Mouse (Mus musculus) limb, embryonic 13.5 days (tissue): ENCODE data around the gene Sugct. TPM values are rescaled to one million over a fixed set of nuclear protein-coding genes. Genes with fewer than 3 reads are reported as not detected.
A peak's percentile ranks its signal among the peaks of the same experiment; 100 is the strongest.

Experiments
- ATAC-seq: fragments of 200-750 bp; cut with Nextera tagmentation; 2 replicates; pipeline ENCODE4 v1.8.0; 2017; ENCODE audit warnings: low read depth, moderate number of reproducible peaks, moderate TSS enrichment; ENCODE audit not compliant: low FRiP score
- H3K27ac ChIP-seq: fragments of 300-500 bp; sonication (generic); 2 replicates; pipeline ENCODE4 v1.5.1; 2015; ENCODE audit warnings: inconsistent platforms, mild to moderate bottlenecking, moderate library complexity
- H3K27me3 ChIP-seq: fragments of 300-500 bp; sonication (generic); 2 replicates; pipeline ENCODE4 v1.6.1; 2015; ENCODE audit warnings: mild to moderate bottlenecking, inconsistent platforms
- H3K36me3 ChIP-seq: fragments of 300-500 bp; sonication (generic); 2 replicates; pipeline ENCODE4 v1.6.1; 2015; ENCODE audit warnings: inconsistent platforms, mild to moderate bottlenecking, moderate library complexity
- H3K4me1 ChIP-seq: fragments of 300-500 bp; sonication (generic); 2 replicates; pipeline ENCODE4 v1.6.1; 2015; ENCODE audit warnings: inconsistent platforms
- H3K4me2 ChIP-seq: fragments of 300-500 bp; sonication (generic); replicated peaks from 2 replicates; pipeline ENCODE4 v1.6.1; 2015; ENCODE audit warnings: inconsistent platforms, mild to moderate bottlenecking, moderate library complexity
- H3K4me3 ChIP-seq: fragments of 300-500 bp; sonication (generic); 2 replicates; pipeline ENCODE4 v1.5.1; 2015; ENCODE audit warnings: moderate library complexity, mild to moderate bottlenecking, inconsistent platforms
- H3K9ac ChIP-seq: fragments of 300-500 bp; sonication (generic); 2 replicates; pipeline ENCODE4 v1.6.1; 2015; ENCODE audit warnings: mild to moderate bottlenecking, inconsistent platforms
- H3K9me3 ChIP-seq: fragments of 300-500 bp; sonication (generic); 2 replicates; pipeline ENCODE4 v1.6.1; 2016; ENCODE audit warnings: inconsistent platforms
- WGBS: fragments of 180-500 bp; shearing (Covaris S2); methylation state at CpG from one replicate; pipeline ENCODE4 v1.1.7; 2015; 5-methylcytosine and 5-hydroxymethylcytosine counted together
- polyA plus RNA-seq: library from polyadenylated mRNA; unstranded; fragments of >200 nt; fragmentation: Nextera tagmentation; extraction: Ambion mirVana; gene quantifications from 2 replicates; pipeline ENCODE4 v1.2.1, GENCODE M21; 2015

Gene Sugct
- polyA plus RNA-seq, 1 experiment from 2014 or later: 6.8 TPM

DNA sequence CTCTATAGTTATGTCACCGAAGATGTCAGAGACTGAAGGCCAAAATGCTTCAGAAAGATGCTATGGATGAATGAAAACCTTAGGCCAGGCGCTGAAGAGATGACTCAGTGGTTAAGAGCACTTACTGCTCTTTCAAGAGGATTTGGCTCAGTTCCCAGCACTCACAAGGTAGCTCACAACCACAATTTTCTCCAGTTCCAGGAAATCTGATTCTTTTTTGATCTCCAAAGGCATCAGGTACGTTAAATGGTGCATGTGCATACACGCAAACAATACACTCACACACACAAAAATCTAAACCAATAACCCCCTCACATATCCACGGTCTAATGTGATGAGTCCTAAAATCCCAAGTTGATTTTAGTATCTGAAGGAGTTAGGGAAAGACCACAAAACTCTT is 1.5 kb downstream of the Sugct start:
- no peak for ATAC-seq
- Histone ChIP-seq H3K36me3 (no peaks in the 10 kb centered on the region), H3K4me2 (peak overlapping the region; percentile 63), H3K27me3 (no peaks in the 10 kb centered on the region), H3K9me3 (no peaks in the 10 kb centered on the region), H3K9ac (no peak overlapping the region), H3K27ac (no peak overlapping the region), H3K4me3 (peak overlapping the region; percentile 82), H3K4me1 (peaks cover 11% of the 10 kb centered on the region)
- WGBS: 69% methylated on average over 5 of the region's 5 CpGs

DNA sequence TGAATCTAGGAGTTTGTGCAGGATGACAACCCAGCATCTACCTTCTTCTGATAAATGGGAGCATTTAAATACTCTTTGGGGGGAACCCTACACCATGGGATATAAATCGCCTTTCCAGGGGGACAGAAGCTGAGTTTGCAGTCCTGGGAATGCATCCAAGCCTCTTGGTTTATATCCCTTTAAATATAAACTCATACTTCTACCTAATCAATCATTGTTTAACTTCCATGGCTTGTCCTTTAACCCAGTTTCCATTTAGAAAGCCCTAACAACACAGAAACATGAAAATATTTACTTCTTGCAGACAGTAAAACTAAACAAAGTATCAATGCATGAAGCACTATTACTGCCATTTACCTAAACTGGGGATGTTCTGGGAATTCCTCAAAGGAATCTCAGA is 3.9 kb downstream of the Sugct start:
- no peaks in the 10 kb centered on the region for H3K27me3 ChIP-seq
- no peak overlapping the region for H3K9ac ChIP-seq
- WGBS: 58% methylated on average over 1 of the region's 1 CpGs
- no peak overlapping the region for H3K27ac ChIP-seq
- H3K9me3 ChIP-seq: no peaks in the 10 kb centered on the region
- ATAC-seq: no peak
- H3K36me3 ChIP-seq: no peaks in the 10 kb centered on the region
- peaks cover 4% of the 10 kb centered on the region for H3K4me1 ChIP-seq
- no peak overlapping the region for H3K4me2 ChIP-seq
- H3K4me3 ChIP-seq: no peak overlapping the region

- peaks cover 4% of the 10 kb centered on the region for H3K4me1 ChIP-seq
- no peak for ATAC-seq
- H3K27me3 ChIP-seq: no peaks in the 10 kb centered on the region
- H3K4me3 ChIP-seq: no peak overlapping the region
- no peaks in the 10 kb centered on the region for H3K9me3 ChIP-seq
- H3K9ac ChIP-seq: no peak overlapping the region
- no peak overlapping the region for H3K4me2 ChIP-seq
- H3K36me3 ChIP-seq: no peaks in the 10 kb centered on the region
- H3K27ac ChIP-seq: no peak overlapping the region
These were observed 4.7 kb downstream of the Sugct start for GRCm38 (mm10) chr13:17690686-17691085.

- no peak overlapping the region for H3K4me3 ChIP-seq
- no peaks in the 10 kb centered on the region for H3K27me3 ChIP-seq
- peaks cover 4% of the 10 kb centered on the region for H3K4me1 ChIP-seq
- H3K36me3 ChIP-seq: no peaks in the 10 kb centered on the region
- H3K27ac ChIP-seq: no peak overlapping the region
- no peaks in the 10 kb centered on the region for H3K9me3 ChIP-seq
- no peak overlapping the region for H3K4me2 ChIP-seq
- ATAC-seq: no peak
- H3K9ac ChIP-seq: no peak overlapping the region
These were observed 5.9 kb downstream of the Sugct start for GRCm38 (mm10) chr13:17689461-17689860.

DNA sequence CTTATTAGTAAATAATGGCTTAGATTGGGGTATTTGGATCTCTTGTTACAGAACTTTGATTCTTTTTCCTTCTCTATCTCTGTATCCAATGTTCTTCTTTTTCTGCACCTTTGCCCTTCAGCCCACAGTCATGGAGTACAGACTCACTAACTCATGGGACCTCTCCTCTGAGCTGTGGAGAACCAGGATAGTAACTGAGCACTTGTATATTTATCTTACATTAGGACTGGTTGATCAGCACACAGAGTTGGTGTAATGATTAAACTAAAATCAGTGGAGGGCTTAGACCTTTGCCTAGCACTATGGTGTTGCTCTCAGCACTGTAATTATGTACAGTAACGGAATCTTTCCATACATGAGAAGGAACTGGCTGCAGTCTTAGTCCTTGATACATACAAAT is 24.2 kb downstream of the Sugct start:
- H3K9me3 ChIP-seq: no peaks in the 10 kb centered on the region
- H3K4me1 ChIP-seq: no peaks in the 10 kb centered on the region
- no peak overlapping the region for H3K4me2 ChIP-seq
- H3K27me3 ChIP-seq: no peaks in the 10 kb centered on the region
- 86% methylated on average over 1 of the region's 1 CpGs for WGBS
- H3K27ac ChIP-seq: no peak overlapping the region
- no peak for ATAC-seq
- H3K36me3 ChIP-seq: no peaks in the 10 kb centered on the region
- H3K9ac ChIP-seq: no peak overlapping the region
- no peak overlapping the region for H3K4me3 ChIP-seq

DNA sequence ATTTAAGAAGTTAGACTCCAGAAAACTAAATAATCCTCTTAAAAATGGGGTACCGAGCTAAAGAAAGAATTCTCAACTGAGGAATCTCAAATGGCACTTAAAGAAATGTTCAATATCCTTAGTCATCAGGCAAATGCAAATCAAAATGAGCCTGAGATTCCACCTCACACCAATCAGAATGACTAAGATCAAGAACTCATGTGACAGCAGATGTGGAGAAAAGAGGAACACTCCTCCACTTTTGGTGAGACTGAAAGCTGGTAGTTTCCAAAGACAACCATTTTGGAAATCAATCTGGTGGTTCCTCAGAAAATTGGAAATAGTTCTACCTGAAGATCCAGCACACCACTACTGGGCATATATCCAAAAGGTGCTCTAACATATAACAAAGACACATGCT is 28.0 kb downstream of the Sugct start:
- Histone ChIP-seq H3K9ac (no peak overlapping the region), H3K9me3 (no peaks in the 10 kb centered on the region), H3K4me2 (no peak overlapping the region), H3K36me3 (no peaks in the 10 kb centered on the region), H3K4me1 (no peaks in the 10 kb centered on the region), H3K27me3 (no peaks in the 10 kb centered on the region), H3K27ac (no peak overlapping the region), H3K4me3 (no peak overlapping the region)
- ATAC-seq: no peak
- 96% methylated on average over 1 of the region's 1 CpGs for WGBS

DNA sequence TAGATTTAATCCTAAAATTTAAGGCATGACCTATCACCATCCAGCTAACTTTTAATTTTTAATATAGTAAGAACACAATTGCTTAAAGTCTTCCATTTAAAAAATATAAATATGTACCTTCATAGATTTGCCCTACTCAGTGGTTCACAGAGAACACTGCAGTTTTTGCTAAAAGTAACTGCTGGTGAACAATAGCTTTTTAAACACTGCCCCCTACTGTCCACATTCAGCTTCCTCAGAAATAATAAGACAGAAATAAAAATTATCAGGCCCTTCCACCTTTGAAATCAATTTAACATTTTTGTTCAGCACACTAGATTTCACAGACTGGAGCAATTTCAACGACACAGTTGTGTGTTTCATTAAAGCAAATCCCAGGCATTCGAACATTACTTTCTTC is 53.1 kb downstream of the Sugct start:
- ATAC-seq: no peak
- Histone ChIP-seq H3K9ac (no peak overlapping the region), H3K4me2 (no peak overlapping the region), H3K4me1 (no peaks in the 10 kb centered on the region), H3K36me3 (no peaks in the 10 kb centered on the region), H3K4me3 (no peak overlapping the region), H3K27ac (no peak overlapping the region), H3K9me3 (no peaks in the 10 kb centered on the region), H3K27me3 (no peaks in the 10 kb centered on the region)
- WGBS: 56% methylated on average over 2 of the region's 2 CpGs

DNA sequence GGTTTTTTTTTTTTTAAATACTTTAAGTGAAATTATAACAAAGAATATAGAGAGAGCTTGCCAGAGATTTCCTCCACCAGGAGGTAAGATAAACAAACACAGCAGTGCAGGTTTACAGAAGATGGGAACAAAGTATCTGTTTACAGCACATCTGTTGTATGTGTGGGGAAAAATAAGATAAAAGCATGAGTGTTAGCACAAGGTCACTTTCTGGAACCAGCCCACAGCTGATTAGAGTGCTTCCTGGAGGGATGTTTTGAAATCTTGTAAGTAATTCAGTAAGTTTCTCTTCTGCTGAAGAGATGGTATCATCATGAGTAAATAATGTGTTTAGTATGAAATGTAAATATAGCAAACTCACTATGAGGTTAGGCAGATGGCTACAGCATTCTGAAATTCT is 57.3 kb downstream of the Sugct start:
- Histone ChIP-seq H3K9ac (no peak overlapping the region), H3K9me3 (no peaks in the 10 kb centered on the region), H3K4me3 (no peak overlapping the region), H3K4me2 (no peak overlapping the region), H3K36me3 (no peaks in the 10 kb centered on the region), H3K4me1 (no peaks in the 10 kb centered on the region), H3K27me3 (no peaks in the 10 kb centered on the region), H3K27ac (no peak overlapping the region)
- no peak for ATAC-seq

DNA sequence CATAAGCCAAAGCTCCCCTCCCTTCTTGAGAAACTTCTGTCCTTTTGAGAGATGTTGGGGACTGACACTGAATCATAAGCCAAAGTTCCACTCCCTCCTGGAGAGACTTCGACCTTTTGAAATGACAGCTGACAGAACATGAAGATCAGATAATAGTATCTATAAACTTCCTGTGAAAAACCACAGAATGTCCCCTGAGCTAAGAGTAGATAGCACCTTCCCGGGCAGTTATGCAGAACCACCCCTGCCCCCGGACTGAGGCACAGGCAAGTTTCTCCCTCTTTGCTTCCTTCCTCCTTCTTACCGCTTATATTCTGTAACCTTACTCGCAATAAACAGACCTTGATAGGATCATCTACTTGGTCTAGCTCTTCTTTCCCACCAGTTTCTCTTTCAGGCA is 68.2 kb downstream of the Sugct start:
- Histone ChIP-seq H3K27me3 (no peaks in the 10 kb centered on the region), H3K4me1 (no peaks in the 10 kb centered on the region), H3K9me3 (no peaks in the 10 kb centered on the region), H3K36me3 (no peaks in the 10 kb centered on the region), H3K9ac (no peak overlapping the region), H3K4me3 (no peak overlapping the region), H3K27ac (no peak overlapping the region), H3K4me2 (no peak overlapping the region)
- no peak for ATAC-seq
- 92% methylated on average over 5 of the region's 5 CpGs for WGBS

- H3K4me1 ChIP-seq: no peaks in the 10 kb centered on the region
These were observed 70.4 kb downstream of the Sugct start for GRCm38 (mm10) chr13:17624976-17625375.

GRCm38 (mm10) chr13:17606217-17606616 is 89.1 kb downstream of the Sugct start:
- ATAC-seq: no peak
- Histone ChIP-seq H3K9ac (no peak overlapping the region), H3K4me1 (no peaks in the 10 kb centered on the region), H3K36me3 (no peaks in the 10 kb centered on the region), H3K9me3 (no peaks in the 10 kb centered on the region), H3K27me3 (no peaks in the 10 kb centered on the region), H3K4me3 (no peak overlapping the region), H3K4me2 (no peak overlapping the region), H3K27ac (no peak overlapping the region)
- WGBS: 71% methylated on average over 1 of the region's 1 CpGs

More at GRCm38 (mm10) chr13:17624976-17625375, 70.4 kb downstream of the Sugct start:
- no peak for ATAC-seq
- H3K4me2 ChIP-seq: no peak overlapping the region
- no peak overlapping the region for H3K27ac ChIP-seq
- H3K9ac ChIP-seq: no peak overlapping the region
- H3K4me3 ChIP-seq: no peak overlapping the region
- H3K9me3 ChIP-seq: no peaks in the 10 kb centered on the region
- no peaks in the 10 kb centered on the region for H3K36me3 ChIP-seq
- H3K27me3 ChIP-seq: no peaks in the 10 kb centered on the region

DNA sequence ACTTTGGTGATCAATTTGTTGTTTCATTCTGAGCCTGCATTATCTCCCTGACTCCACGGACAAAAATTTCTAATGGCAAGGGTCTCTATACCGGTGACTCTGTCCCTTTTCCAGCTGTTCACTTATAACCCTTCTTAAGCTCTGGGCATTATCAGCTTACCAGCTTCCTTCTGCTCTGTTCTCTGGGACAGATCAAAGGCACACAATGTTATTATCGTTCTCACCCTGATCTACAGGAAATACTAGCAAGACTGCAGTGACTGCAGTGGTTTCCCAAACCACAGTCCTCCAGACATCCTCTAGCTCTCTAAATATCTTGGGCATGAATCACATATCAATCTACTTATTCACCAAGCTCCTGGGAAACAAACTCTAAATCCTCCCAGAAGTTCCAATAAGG is 90.7 kb downstream of the Sugct start:
- Histone ChIP-seq H3K4me3 (no peak overlapping the region), H3K27me3 (no peaks in the 10 kb centered on the region), H3K4me2 (no peak overlapping the region), H3K9me3 (no peaks in the 10 kb centered on the region), H3K9ac (no peak overlapping the region), H3K36me3 (no peaks in the 10 kb centered on the region), H3K4me1 (no peaks in the 10 kb centered on the region), H3K27ac (no peak overlapping the region)
- ATAC-seq: no peak
- 45% methylated on average over 3 of the region's 3 CpGs for WGBS

GRCm38 (mm10) chr13:17603756-17604155 is 91.6 kb downstream of the Sugct start:
- no peaks in the 10 kb centered on the region for H3K4me1 ChIP-seq
- no peak overlapping the region for H3K4me3 ChIP-seq
- 88% methylated on average over 5 of the region's 5 CpGs for WGBS
- H3K27me3 ChIP-seq: no peaks in the 10 kb centered on the region
- H3K9me3 ChIP-seq: no peaks in the 10 kb centered on the region
- H3K36me3 ChIP-seq: no peaks in the 10 kb centered on the region
- no peak for ATAC-seq
- no peak overlapping the region for H3K4me2 ChIP-seq
- H3K27ac ChIP-seq: no peak overlapping the region
- no peak overlapping the region for H3K9ac ChIP-seq
